Mouse (Mus musculus): ENCODE measurements around the gene Cbs. TPM values are rescaled to one million over a fixed set of nuclear protein-coding genes. Genes with fewer than 3 reads are reported as not detected.

The Cbs gene
- total RNA-seq, 2 experiments from 2014 or later, result 60.7 to 62.4 TPM

GRCm38 (mm10) chr17:31658468-31659185, 21.6 kb upstream of the Cbs start, which contains the start of gene U2af1:
Gene U2af1, minus strand, starts transcription at chr17:31658892.
- Histone ChIP-seq H3K4me3 (peak within 1 kb of the TSS; percentile 78), H3K27ac (peak within 1 kb of the TSS; percentile 93)
- peak; percentile 35; the same call in 1 of the 2 replicates for TF ChIP-seq CTCF (conservative IDR thresholded peaks at IDR 0.05)
- DNase-seq (ENCODE audit: low spot score in 2 of 2), result peak; percentile 98 to 99

- peak overlapping the region; percentile 78 for H3K4me3 ChIP-seq
- H3K27ac ChIP-seq, result peak overlapping the region; percentile 93
- no peak for DNase-seq (ENCODE audit: low spot score in 2 of 2)
- no peak for TF ChIP-seq CTCF (conservative IDR thresholded peaks at IDR 0.05)
Observed at GRCm38 (mm10) chr17:31658136-31658467, 21.1 kb upstream of the Cbs start.

- Histone ChIP-seq H3K27ac (peak overlapping the region; percentile 93), H3K4me3 (peak overlapping the region; percentile 78)
- no peak for DNase-seq (ENCODE audit: low spot score in 2 of 2)
- no peak for TF ChIP-seq CTCF (conservative IDR thresholded peaks at IDR 0.05)
Observed at GRCm38 (mm10) chr17:31657141-31657983, 20.3 kb upstream of the Cbs start.

GRCm38 (mm10) chr17:31656682-31657081, 19.6 kb upstream of the Cbs start:
- no peak for DNase-seq (ENCODE audit: low spot score in 2 of 2)
- Histone ChIP-seq H3K4me3 (no peak overlapping the region), H3K27ac (no peak overlapping the region)
- no peak for TF ChIP-seq CTCF (conservative IDR thresholded peaks at IDR 0.05)

- DNase-seq (ENCODE audit: low spot score in 2 of 2), result no peak
- no peak for TF ChIP-seq CTCF (conservative IDR thresholded peaks at IDR 0.05)
- Histone ChIP-seq H3K27ac (peak overlapping the region; percentile 25; the same call in 1 of the 2 replicates), H3K4me3 (no peak overlapping the region)
Observed at GRCm38 (mm10) chr17:31655366-31655765, 18.3 kb upstream of the Cbs start.

GRCm38 (mm10) chr17:31653277-31653676, 16.2 kb upstream of the Cbs start:
- Histone ChIP-seq H3K27ac (no peak overlapping the region), H3K4me3 (no peak overlapping the region)
- TF ChIP-seq CTCF (conservative IDR thresholded peaks at IDR 0.05), result no peak

DNA sequence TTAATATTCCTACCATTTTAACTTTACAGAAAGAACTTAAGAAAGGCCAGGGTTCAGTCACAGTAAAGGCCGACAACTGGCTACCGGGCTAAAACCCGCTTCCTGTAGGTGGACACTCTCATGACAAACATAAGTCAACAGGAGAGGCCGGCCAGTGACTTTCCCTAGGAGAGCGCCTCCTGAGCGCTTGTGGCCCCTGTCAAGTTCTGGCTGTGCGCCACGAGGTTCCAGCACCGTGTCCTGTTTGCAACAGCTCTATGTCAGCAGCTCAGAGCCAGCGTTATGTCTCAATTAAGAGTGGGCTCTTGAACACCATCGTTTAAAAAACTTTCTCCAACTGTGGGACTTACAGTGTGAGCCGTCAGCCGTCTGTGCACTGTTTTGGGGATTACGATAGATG, 15.1 kb upstream of the Cbs start:
- Histone ChIP-seq H3K27ac (no peak overlapping the region), H3K4me3 (no peak overlapping the region)
- DNase-seq (ENCODE audit: low spot score in 2 of 2), result no peak
- TF ChIP-seq CTCF (conservative IDR thresholded peaks at IDR 0.05), result no peak

More at GRCm38 (mm10) chr17:31653277-31653676, 16.2 kb upstream of the Cbs start:
- DNase-seq (ENCODE audit: low spot score in 2 of 2), result no peak

DNA sequence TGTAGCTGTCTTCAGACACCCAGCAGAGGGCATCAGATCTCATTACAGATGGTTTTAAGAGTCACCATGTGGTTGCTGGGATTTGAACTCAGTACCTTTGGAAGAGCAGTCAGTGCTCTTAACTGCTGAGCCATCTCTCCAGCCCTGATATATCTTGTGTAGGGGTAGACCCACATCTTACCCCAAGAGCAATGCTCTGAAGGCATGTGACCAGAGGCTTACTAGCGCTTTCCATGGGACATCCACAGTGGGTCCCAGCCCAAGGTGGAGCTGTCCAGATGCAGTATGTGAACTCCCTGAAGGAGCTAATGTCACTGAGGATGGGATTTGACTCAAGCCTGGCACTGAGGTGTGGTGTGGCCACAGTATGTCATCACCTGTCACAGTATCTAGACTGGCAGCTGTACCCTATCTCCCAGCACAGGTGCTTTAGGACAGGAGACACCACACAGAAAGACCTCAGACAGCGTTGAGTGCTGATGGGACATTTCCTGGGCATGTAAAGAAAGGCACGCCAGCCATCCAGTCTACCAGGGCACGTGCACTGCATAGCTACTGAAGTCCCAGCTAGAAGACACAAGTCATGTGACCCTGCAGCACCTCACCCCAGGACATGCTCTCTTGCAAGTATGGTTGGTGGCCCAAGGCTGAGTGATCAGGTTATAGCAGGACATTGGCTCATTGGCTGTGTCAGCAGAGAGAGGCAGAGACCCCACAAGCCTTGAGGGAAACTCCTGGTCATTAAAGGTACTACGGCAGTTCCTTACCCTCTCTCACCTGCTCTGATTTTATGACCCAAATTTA, 9.4 kb upstream of the Cbs start:
- DNase-seq (ENCODE audit: low spot score in 2 of 2), result no peak
- Histone ChIP-seq H3K4me3 (no peak overlapping the region), H3K27ac (no peak overlapping the region)
- no peak for TF ChIP-seq CTCF (conservative IDR thresholded peaks at IDR 0.05)

GRCm38 (mm10) chr17:31642913-31643312, 5.9 kb upstream of the Cbs start:
- no peak overlapping the region for H3K27ac ChIP-seq
- H3K4me3 ChIP-seq, result no peak overlapping the region
- TF ChIP-seq CTCF (conservative IDR thresholded peaks at IDR 0.05), result no peak
- no peak for DNase-seq (ENCODE audit: low spot score in 2 of 2)

DNA sequence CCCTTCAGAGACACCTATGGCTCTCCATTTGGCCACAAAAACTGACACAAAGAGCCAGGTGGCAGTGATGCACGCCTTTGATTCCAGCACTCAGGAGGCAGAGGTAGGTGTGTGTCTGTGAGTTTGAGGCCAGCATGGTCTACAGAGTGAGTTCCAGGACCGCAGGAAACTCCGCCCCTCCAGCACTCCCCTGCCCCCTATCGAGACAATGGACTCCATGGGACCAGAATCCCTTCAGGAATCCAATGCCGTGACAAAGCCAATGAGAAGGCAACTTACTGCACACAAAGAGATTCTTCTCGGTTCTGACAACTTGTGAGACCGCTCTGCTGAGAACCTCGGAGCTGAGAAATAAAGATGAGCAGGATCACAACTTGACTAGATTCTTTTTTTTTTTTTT, 5.3 kb upstream of the Cbs start:
- Histone ChIP-seq H3K4me3 (no peak overlapping the region), H3K27ac (no peak overlapping the region)
- no peak for TF ChIP-seq CTCF (conservative IDR thresholded peaks at IDR 0.05)
- DNase-seq (ENCODE audit: low spot score in 2 of 2), result no peak

DNA sequence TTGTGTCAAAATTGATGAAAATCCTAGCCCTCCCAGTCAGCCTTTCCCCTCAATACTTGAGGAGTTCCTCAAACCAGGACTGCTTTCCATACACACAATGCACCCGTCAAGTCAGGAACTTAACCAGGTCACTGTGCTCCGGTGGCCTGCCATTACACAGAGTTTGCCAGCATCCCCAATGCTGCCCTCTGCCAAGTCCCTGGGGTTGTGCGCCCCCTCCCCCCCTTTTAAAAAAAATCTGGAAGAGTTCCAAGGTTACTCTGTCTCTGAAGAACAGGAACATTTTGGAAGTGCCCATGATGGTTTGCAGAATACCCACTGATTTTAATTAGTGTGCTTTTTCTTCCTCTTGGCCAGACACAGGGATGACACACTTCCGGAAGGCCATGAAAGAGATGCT, 2.6 kb upstream of the Cbs start:
- H3K4me3 ChIP-seq, result no peak overlapping the region
- TF ChIP-seq CTCF (conservative IDR thresholded peaks at IDR 0.05), result no peak
- no peak for DNase-seq (ENCODE audit: low spot score in 2 of 2)
- peak overlapping the region; percentile 58 for H3K27ac ChIP-seq

GRCm38 (mm10) chr17:31637866-31638570, 980 bp upstream of the Cbs start:
- TF ChIP-seq CTCF (conservative IDR thresholded peaks at IDR 0.05), result no peak
- DNase-seq (ENCODE audit: low spot score in 2 of 2), result peak; percentile 47 to 64
- H3K27ac ChIP-seq, result peak overlapping the region; percentile 88
- H3K4me3 ChIP-seq, result no peak overlapping the region

Data from layer of hippocampus, adult 2 months (tissue).